Mouse (Mus musculus): Measurements from ENCODE around the gene Hist2h2ac.

DNA sequence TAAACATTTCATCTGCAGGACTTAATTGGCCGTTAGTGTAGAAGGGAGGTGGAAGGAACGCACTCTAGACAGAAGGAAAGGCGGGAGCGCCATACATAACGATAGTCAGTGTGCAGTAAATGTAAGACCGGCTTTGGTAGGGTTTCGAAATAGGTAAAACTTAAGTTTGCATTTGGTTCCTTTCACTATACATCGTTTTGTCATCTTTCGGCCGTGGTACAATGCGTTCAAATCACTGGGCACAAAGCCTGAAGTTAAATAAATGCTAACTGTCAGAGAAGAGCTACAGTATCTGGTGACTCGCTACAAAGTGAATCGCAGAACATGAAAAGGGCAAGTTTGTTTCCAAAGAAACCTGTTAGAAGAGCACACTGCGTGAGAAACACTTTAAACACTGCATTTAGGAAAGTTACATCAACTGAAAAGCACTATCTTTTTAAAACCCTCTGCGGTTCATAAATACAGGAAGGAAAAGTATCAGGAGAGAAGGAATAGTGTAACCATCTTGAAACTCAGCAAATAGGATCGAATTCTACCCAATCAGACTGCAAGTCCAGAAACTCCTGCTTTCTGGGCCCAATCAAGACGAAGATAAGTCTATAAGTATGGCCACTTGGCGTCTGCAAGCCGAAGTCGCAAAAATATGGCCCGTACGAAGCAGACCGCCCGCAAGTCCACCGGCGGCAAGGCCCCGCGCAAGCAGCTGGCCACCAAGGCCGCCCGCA, 47.5 kb upstream of the Hist2h2ac start, which contains the start of gene Hist2h3b:
- TF ChIP-seq CTCF (IDR thresholded peaks at IDR 0.05; ENCODE audit: low read depth, low read length): no peak
- no peak for TF ChIP-seq GATA2 (IDR thresholded peaks at IDR 0.05; ENCODE audit: borderline replicate concordance, low read depth, low read length)
- TF ChIP-seq GATA1 (IDR thresholded peaks at IDR 0.05; ENCODE audit: borderline replicate concordance, low read length): no peak
- TF ChIP-seq TAL1 (conservative IDR thresholded peaks at IDR 0.05; ENCODE audit: low read depth, low read length): no peak
